Mouse (Mus musculus) adrenal gland, adult 8-10 months (tissue): ENCODE results near the gene Mthfr. TPM values are rescaled to one million over a fixed set of nuclear protein-coding genes. Genes with fewer than 3 reads are reported as not detected.
A peak's percentile ranks its signal among the peaks of the same experiment; 100 is the strongest.

Experiments used
- DNase-seq: peaks from one replicate; pipeline ENCODE4 v3.0.0; 2022
- total RNA-seq, 4 experiments: library from RNA; stranded (reverse); gene quantifications; 2 replicates each; pipeline ENCODE4 v1.2.4; 2022

Mthfr gene
- total RNA-seq, 4 experiments from 2014 or later, result 24.2 to 51.9 (median 36.7) TPM

DNA sequence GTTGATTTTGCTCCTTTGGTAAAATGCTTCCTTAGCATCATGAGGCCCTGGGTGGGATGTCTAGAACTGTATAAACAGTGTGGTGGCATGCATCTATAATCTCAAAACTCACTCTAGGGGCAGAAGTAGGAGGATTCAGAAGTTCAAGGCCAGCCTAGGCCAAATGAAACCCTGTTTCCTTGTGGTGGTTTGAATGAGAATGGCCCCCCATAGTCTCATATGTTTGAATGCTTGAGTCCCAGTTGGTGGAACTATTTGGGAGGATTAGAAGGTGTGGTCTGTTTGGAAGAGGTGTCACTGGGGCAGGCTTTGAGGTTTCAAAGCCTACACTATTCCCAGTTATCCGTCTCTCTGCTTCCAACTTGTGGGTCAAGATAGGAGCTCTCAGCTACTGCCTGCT, 52.3 kb downstream of the Mthfr start:
- DNase-seq, result no peak

DNA sequence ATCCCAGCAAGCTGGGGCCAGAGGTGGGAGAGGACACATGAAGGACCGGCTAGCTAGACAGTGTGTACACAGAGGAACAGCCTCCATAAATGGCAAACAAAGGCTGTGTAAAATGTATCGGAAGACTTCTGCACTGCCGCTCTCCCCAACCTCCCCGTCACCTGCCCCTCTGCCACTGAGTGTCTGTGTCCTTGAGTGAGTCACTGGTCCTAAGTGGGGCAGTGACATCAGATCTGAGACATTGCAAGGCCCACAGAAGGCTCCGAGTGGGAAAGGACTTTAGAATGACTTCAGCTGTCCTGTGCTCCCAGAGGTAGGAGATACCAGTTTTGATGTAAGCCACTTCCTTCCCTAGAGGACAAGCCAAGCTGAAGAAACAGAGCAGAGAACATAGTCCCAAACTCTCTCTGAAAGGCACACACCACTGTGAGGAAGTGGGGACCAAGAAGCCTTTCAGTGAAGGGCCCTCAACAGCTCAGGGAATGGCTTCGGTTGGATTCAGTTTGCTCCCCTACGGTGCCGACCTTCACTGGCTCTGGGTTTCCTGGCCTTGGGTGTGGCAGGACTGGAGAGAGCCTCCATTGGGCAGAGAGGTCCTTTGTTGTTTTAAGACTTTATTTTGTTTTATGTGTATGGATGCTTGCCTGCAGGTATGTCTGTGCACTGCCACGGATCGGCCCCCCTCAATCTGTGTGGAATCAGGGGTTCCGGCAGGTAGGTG, 53.8 kb downstream of the Mthfr start:
- DNase-seq, result peak; percentile 63

DNA sequence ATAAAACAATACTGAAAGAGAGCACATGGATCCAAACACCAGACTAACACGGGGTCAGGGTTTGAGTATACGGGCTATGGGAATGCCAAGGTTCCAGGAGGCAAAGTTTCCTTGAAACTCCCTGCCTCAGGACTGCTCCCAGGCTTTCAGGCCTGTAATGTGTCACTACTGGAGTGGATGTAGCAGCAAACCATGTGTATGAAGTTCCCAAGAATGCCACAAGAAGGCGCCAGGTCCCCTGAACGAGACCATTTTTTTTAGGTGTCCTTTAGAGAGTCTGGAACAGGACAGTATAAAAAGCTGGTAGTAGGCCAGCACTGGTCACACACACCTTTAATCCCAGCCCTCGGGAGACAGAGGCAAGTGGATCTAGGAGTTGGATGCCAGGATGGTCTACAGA, 55.3 kb downstream of the Mthfr start:
- DNase-seq, result no peak

DNA sequence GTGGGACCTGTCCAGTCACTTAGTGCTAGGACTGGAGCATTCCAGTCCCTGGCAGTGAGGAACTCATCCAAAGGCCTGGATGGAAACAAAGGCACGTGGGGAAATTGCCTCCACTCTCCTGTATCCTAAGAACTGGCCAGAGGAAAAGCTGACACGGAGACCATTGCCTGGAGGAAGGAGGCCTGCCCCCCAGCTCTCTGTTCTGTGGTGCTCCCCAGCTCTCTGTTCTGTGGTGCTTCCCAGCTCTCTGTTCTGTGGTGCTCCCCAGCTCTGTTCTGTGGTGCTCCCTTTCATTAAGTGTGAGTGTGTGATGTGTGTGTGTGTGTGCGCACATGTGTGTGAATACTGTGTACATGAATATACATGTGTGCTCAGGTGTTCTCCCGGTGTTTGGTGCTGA, 56.2 kb downstream of the Mthfr start:
- DNase-seq, result no peak

DNA sequence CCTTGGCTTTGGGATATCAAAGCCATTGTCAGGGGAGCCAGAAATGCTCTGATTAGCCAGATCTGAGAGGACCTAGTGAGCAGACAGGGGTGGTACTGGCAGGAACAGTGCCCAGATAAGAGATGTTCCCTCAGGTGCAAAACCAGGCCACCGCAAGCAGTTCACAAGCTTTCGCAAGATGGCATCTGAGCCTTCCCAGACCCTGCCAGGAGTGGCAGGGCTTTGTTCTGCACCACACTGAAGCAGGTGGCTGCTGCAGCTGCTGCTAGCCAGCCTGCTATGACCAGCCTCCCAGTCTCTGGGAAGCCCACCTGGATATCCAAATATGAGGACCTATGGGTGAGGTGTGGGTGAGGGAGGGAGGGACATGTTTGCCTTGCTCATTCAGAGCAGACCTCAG, 59.1 kb downstream of the Mthfr start:
- DNase-seq, result no peak

DNA sequence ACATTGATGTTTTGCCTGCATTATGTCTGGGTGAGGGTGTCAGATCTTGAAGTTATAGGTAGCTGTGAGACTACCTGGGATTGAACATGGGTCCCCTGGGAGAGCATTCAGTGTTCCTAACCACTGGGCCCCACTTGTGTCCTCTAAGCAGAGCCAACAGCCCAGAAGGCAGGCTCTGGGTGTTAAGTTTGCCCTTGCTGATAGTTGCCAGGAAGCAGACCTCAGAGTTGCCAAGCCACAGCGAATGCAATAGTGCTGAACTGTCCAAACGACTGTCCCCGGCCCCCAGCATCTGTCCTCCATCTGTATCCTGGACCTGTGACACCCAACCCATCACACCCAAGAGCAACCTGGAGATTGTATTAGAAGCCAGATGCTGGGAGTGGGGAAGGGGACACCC, 59.8 kb downstream of the Mthfr start:
- no peak for DNase-seq

DNA sequence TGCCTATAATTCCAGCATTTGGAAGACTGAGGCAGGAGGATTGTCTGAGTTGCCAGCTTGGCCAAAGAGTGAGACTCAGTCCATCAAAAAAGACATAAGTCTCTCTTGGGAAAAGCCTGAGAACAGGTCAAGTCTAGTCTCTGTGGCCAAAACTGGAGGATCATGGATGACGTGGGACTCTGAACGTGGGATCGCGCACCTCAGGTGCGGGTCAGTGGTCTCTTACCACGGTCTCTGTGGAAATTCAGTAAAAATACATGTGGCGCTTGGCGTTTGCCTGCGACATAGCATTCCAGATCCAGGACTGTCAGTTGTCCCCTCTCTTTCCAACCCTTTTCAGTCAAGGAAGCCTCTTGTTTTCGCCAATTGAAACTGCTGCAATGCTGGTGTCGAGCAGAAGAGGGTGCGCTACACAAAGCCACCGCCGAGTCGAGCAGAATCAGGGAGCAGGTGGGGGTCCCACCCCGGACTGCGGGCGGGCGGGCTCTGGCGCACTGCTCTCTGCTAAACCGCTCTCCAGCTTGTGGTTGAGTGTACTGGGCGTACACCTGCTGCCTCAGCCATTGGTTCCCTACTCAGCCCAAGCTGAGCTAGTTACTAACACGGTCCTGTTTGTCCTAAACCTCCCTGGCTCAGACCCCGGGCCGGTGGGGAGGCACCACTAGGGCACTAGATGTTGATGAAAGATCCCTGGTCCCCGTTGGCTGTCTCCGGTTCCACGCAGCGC, 63.1 kb downstream of the Mthfr start:
- DNase-seq, result no peak

DNA sequence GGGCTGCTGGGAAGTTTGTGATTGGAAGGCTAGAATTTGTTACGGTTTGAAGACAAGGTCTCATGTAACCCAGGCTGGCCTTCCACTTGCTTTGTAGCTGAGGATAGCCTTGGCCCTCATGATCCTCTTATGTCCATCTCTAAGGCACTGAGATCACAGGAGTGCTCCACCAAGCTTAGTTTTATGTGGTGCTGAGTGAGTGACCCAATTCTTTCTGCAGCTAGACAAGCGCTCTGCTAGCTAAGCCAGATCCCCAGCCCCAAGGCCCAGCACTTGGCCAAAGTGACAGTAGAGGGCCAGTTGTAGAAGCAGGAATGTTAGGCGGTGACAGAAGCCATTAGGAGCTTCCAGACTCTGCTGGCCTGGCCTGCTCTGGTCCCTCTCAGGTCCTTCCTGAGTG, 65.3 kb downstream of the Mthfr start:
- DNase-seq, result no peak

DNA sequence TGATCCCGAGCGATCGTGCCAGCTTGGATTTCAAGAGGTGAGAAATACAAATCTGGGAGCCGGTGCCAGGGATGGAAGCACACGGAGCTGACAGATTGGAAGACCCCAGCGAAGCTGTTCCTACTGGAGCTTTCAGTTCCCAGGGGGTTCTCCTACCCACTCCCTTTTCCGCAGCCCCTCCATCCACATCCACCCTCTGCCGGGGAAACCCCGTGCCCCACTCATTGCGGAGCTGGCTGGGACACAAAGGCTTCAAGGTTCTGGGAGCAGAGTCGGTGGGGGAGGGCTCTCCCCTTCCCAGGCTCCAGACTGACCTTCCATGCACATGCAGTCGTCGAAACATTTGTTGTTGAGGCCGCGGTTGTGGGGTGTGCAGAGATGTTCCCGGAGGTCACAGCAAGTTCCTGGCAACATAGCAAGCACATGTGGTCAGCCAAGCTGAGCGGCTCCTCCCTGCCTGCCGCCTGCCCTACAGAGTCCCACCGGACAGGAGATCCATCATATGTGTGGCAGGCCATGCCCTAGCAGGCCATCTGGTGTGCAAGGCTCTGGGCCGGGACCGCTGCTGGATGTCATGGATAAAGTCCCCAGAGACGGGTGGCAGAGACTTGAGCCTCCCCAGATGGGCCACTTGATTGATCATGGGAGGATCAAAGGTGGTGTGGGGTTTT, 68.9 kb downstream of the Mthfr start:
- no peak for DNase-seq

DNA sequence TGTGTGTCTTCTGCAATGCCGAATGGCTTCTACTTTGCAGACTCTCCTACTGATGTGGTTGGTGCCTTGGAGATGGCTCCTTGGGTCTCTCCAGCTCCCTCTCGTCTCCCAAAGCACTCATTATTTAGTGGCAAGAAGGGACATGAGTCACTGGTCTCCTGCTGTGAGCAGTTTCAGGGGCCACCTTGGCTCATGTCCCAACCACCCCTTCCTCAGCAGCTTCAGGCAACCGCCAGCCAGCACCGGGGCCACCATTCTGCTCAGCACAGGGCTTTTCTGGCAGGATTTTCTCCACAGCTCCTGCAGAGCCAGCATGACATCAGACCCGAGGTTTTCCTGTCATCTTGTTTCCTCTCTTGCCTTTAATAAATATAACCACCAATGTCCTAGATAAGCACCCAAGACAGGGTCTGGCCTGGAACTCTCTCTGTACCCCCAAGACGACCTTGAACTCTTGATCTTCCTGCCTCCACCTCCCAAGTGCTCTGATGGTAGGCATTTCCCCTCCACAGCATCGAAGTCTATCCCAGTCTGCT, 69.8 kb downstream of the Mthfr start:
- DNase-seq, result no peak

Other genes starting within 250 kb of the Mthfr start
- gene Zfp984, start 229.3 kb upstream of the Mthfr start, total RNA-seq, result 1 to 10 TPM; 4.5 to 8.1 (median 5.5) TPM
- 10 to 100 TPM; 36.0 to 78.9 (median 42.2) TPM for gene Zfp933, start 190.7 kb upstream of the Mthfr start, total RNA-seq
- gene Miip, start 170.3 kb upstream of the Mthfr start, total RNA-seq, result 10 to 100 TPM; 18.4 to 33.8 (median 29.1) TPM
- 10 to 100 TPM; 10.8 to 16.2 (median 13.3) TPM for gene Fv1, start 170.1 kb upstream of the Mthfr start, total RNA-seq
- gene Mfn2, start 134.4 kb upstream of the Mthfr start, total RNA-seq, result 100 to 1,000 TPM; 119 to 236 (median 168) TPM
- 10 to 100 TPM; 31.2 to 44.5 (median 39.4) TPM for gene Plod1, start 102.3 kb upstream of the Mthfr start, total RNA-seq
- 10 to 100 TPM; 45.5 to 52.4 (median 47.4) TPM for gene 2510039O18Rik, start 98.2 kb upstream of the Mthfr start, total RNA-seq
- under 1 TPM in 1 of 4 experiments, not detected in 3; 0.40 TPM for gene Nppb, start 53.3 kb upstream of the Mthfr start, total RNA-seq
- gene Nppa, start 38.4 kb upstream of the Mthfr start, total RNA-seq, result not detected
- gene Clcn6, start 256 bp upstream of the Mthfr start, total RNA-seq, result 10 to 100 TPM; 10.1 to 20.4 (median 15.8) TPM
- 100 to 1,000 TPM; 117 to 136 (median 124) TPM for gene Agtrap, start 49.0 kb downstream of the Mthfr start, total RNA-seq
- gene Mad2l2, start 91.3 kb downstream of the Mthfr start, total RNA-seq, result 10 to 100 TPM; 24.5 to 32.7 (median 28.9) TPM
- under 1 TPM; 0.06 to 0.15 (median 0.12) TPM for gene Draxin, start 91.6 kb downstream of the Mthfr start, total RNA-seq
- gene Fbxo6, start 113.1 kb downstream of the Mthfr start, total RNA-seq, result 10 to 100 TPM; 50.2 to 84.6 (median 64.4) TPM
- 10 to 100 TPM; 15.3 to 41.5 (median 26.8) TPM for gene Fbxo44, start 121.4 kb downstream of the Mthfr start, total RNA-seq
- gene Fbxo2, start 121.5 kb downstream of the Mthfr start, total RNA-seq, result 10 to 100 TPM in 3 of 4 experiments, 1 to 10 TPM in 1; 9.8 to 15.7 (median 13.4) TPM
- under 1 TPM; 0.42 to 0.68 (median 0.66) TPM for gene Disp3, start 248.9 kb downstream of the Mthfr start, total RNA-seq